Mouse (Mus musculus) urinary bladder, adult 2 months (tissue): ENCODE results near the gene Prss46. TPM values are rescaled to one million over a fixed set of nuclear protein-coding genes. Genes with fewer than 3 reads are reported as not detected.

ENCODE experiments used
- DNase-seq: peaks from one replicate; pipeline ENCODE4 v3.0.0; 2022; ENCODE audit warnings: low spot score
- polyA plus RNA-seq: library from polyadenylated mRNA; depleted of rRNA; stranded (reverse); fragments of >200 nt; gene quantifications from 2 replicates; pipeline ENCODE4 v1.2.3, GENCODE M21; 2012; rRNA removed

Prss46 gene
- polyA plus RNA-seq, 1 experiment, result not detected

GRCm38 (mm10) chr9:110896595-110896994, 52.3 kb downstream of the Prss46 start:
- DNase-seq, result peak; percentile 18

DNA sequence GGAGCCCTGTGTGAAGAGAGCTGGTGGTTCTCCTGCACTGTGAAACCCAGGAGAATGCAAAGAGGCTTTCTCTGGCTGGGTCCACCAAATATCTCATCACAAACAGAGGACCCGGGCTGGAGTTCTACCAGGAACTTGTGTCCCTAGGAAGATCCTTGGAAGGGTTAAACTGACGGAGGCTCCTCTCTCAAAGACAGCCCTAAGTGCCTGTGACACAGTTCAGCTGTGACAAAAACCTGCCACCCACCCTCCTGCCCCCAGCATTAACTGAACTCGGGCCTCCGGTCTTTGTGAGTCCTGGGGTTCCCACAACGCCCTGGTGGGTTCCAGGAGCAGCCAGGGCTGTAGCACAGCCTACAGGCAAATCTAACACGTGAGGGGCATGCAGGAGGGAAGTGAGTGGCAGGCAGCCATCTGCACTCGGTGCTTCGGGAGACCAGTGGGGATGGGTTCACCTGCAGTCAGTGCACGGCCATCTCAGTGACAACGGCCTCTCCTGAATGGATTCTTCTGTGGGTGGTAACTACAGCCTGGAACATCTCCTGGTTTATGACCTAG, 55.2 kb downstream of the Prss46 start:
- DNase-seq, result no peak

- DNase-seq, result no peak
These were observed 56.9 kb downstream of the Prss46 start for GRCm38 (mm10) chr9:110901204-110901603.

DNA sequence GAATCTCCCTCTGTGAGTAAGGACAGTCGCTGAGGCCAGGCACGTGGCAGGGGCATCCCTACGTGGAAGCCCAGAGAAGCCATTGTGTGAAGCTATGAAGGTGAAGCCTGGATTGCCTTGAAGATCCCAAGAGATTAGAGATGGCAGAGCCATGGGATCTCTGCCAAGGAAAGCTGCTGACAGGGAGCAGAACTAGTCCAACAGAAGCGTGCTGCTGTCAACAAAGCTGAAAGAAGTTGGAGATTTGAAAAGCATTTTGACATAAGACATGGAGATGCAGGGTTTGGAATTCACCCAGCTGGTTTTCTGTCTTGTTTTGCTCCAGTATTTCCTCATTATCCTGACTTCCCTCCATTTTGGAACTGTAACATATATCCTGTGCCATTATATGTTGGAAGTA, 58.0 kb downstream of the Prss46 start:
- DNase-seq, result no peak

Other genes with a start within 250 kb of the Prss46 start
- 26.8 and 36.6 TPM in 2 replicates for gene Nradd, start 220.1 kb upstream of the Prss46 start, polyA plus RNA-seq
- gene Nbeal2, start 190.3 kb upstream of the Prss46 start, polyA plus RNA-seq, result 42.8 and 59.9 TPM in 2 replicates
- 119 and 152 TPM in 2 replicates for gene Ccdc12, start 188.0 kb upstream of the Prss46 start, polyA plus RNA-seq
- gene Myl3, start 102.6 kb upstream of the Prss46 start, polyA plus RNA-seq, result not detected in 2 replicates
- gene Pth1r, start 97.4 kb upstream of the Prss46 start, polyA plus RNA-seq, result 20.4 and 23.0 TPM in 2 replicates
- not detected in 2 replicates for gene Prss42, start 46.3 kb upstream of the Prss46 start, polyA plus RNA-seq
- gene Prss44, start 30.5 kb upstream of the Prss46 start, polyA plus RNA-seq, result not detected in 2 replicates
- not detected in 2 replicates for gene Prss43, start 17.8 kb upstream of the Prss46 start, polyA plus RNA-seq
- gene Prss45, start 9.9 kb upstream of the Prss46 start, polyA plus RNA-seq, result not detected in 2 replicates
- gene Prss50, start 13.5 kb downstream of the Prss46 start, polyA plus RNA-seq, result not detected in 2 replicates
- gene Als2cl, start 35.4 kb downstream of the Prss46 start, polyA plus RNA-seq, result 55.6 and 65.7 TPM in 2 replicates
- 5.2 and 7.3 TPM in 2 replicates for gene Tmie, start 35.6 kb downstream of the Prss46 start, polyA plus RNA-seq
- gene Fam240a, start 72.4 kb downstream of the Prss46 start, polyA plus RNA-seq, result not detected in 2 replicates
- not detected in 2 replicates for gene Tdgf1, start 101.7 kb downstream of the Prss46 start, polyA plus RNA-seq
- 0.06 TPM in 2 replicates for gene Lrrc2, start 107.0 kb downstream of the Prss46 start, polyA plus RNA-seq
- gene Rtp3, start 146.1 kb downstream of the Prss46 start, polyA plus RNA-seq, result 0.83 and 0.96 TPM in 2 replicates
- gene Ltf, start 174.8 kb downstream of the Prss46 start, polyA plus RNA-seq, result not detected in 2 replicates
- gene Ccrl2, start 213.0 kb downstream of the Prss46 start, polyA plus RNA-seq, result 7.4 and 8.9 TPM in 2 replicates